Mouse (Mus musculus) olfactory bulb, adult 2 months (tissue): ENCODE results near the gene Glud1.

Experiments used
- CTCF ChIP-seq: fragments of 200-500 bp; IDR thresholded peaks from 2 replicates; pipeline ENCODE4 v1.5.1; 2012; ENCODE audit warnings: low read depth, mild to moderate bottlenecking, low read length, moderate library complexity; ENCODE audit not compliant: insufficient read depth
- POLR2A ChIP-seq: fragments of 200-500 bp; IDR thresholded peaks from 2 replicates; pipeline ENCODE4 v1.6.1; 2012; ENCODE audit warnings: mild to moderate bottlenecking, low read depth, low read length, moderate library complexity; ENCODE audit not compliant: insufficient read depth

DNA sequence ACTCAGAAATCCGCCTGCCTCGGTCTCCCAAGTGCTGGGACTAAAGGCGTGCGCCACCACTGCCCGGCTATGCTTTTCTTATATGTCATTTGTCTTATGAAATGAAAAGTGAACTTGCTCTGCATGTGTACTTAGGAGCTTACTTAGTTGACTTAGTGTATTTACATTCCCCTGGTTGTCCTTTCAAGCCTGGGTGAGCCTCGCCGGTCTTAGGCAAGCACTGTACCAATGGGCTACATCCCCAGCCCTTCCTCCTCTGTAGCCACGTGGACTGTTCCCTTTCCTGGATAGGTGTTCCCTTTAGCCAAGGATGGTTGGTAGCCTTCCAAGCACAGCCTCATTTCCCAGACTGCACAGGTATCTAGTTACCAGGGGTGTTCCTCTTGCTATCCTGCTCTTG lies 38.5 kb downstream of the Glud1 start:
- TF ChIP-seq CTCF = no peak
- no peak for TF ChIP-seq POLR2A
